Mouse (Mus musculus) midbrain, embryonic 16.5 days (tissue): ENCODE results near the gene Pcbp3. TPM values are rescaled to one million over a fixed set of nuclear protein-coding genes. Genes with fewer than 3 reads are reported as not detected.

ENCODE experiments used
- ATAC-seq: fragments of 200-750 bp; cut with Nextera tagmentation; 2 replicates; pipeline ENCODE4 v1.8.0; 2017; ENCODE audit warnings: moderate TSS enrichment
- H3K27ac ChIP-seq: fragments of 300-500 bp; sonication (generic); 2 replicates; pipeline ENCODE4 v1.5.1; 2014; ENCODE audit warnings: mild to moderate bottlenecking, low read length, mixed read lengths
- H3K27me3 ChIP-seq: fragments of 300-500 bp; sonication (generic); 2 replicates; pipeline ENCODE4 v1.6.1; 2014; ENCODE audit warnings: low read depth, low read length, mixed read lengths; ENCODE audit not compliant: control insufficient read depth, insufficient read depth
- H3K36me3 ChIP-seq: fragments of 300-500 bp; sonication (generic); 2 replicates; pipeline ENCODE4 v1.6.1; 2014; ENCODE audit warnings: mild to moderate bottlenecking, low read length, moderate library complexity, mixed read lengths; ENCODE audit not compliant: control insufficient read depth, insufficient read depth
- H3K4me1 ChIP-seq: fragments of 300-500 bp; sonication (generic); 2 replicates; pipeline ENCODE4 v1.6.1; 2014; ENCODE audit warnings: mild to moderate bottlenecking, low read length, mixed read lengths; ENCODE audit not compliant: control insufficient read depth, insufficient read depth
- H3K4me2 ChIP-seq: fragments of 300-500 bp; sonication (generic); 2 replicates; pipeline ENCODE4 v1.6.1; 2014; ENCODE audit warnings: mild to moderate bottlenecking, low read length, mixed read lengths
- H3K4me3 ChIP-seq: fragments of 300-500 bp; sonication (generic); 2 replicates; pipeline ENCODE4 v1.5.1; 2014; ENCODE audit warnings: low read depth, mild to moderate bottlenecking, low read length, moderate library complexity, mixed read lengths
- H3K9ac ChIP-seq: fragments of 300-500 bp; sonication (generic); 2 replicates; pipeline ENCODE4 v1.6.1; 2014; ENCODE audit warnings: low read depth, low read length, mixed read lengths
- H3K9me3 ChIP-seq: fragments of 300-500 bp; sonication (generic); replicated peaks from 2 replicates; pipeline ENCODE4 v1.6.1; 2014; ENCODE audit warnings: mild to moderate bottlenecking, low read length, mixed read lengths; ENCODE audit not compliant: control insufficient read depth, poor library complexity, severe bottlenecking
- WGBS: fragments of 180-500 bp; shearing (Covaris S2); extraction: QIAGEN DNeasy Blood & Tissue Kit; methylation state at CpG from one replicate; pipeline ENCODE4 v1.1.7; 2014; 5-methylcytosine and 5-hydroxymethylcytosine counted together
- polyA plus RNA-seq: library from polyadenylated mRNA; unstranded; fragments of >200 nt; fragmentation: Nextera tagmentation; extraction: Ambion mirVana; gene quantifications from 2 replicates; pipeline ENCODE4 v1.2.1, GENCODE M21; 2015

The Pcbp3 gene
- polyA plus RNA-seq, 1 experiment from 2014 or later, result 78.8 TPM

- 32% methylated on average over 1 of the region's 1 CpGs for WGBS
- Histone ChIP-seq H3K36me3 (no peaks in the 10 kb centered on the region), H3K9ac (no peak overlapping the region), H3K4me2 (no peak overlapping the region), H3K27ac (no peak overlapping the region), H3K4me1 (no peaks in the 10 kb centered on the region; the same call in 1 of the 2 replicates), H3K27me3 (no peaks in the 10 kb centered on the region), H3K4me3 (no peak overlapping the region), H3K9me3 (no peaks in the 10 kb centered on the region)
- no peak for ATAC-seq
These were observed 130.5 kb downstream of the Pcbp3 start for GRCm38 (mm10) chr10:76831151-76831550.

GRCm38 (mm10) chr10:76828936-76829335 lies 132.8 kb downstream of the Pcbp3 start:
- H3K4me3 ChIP-seq, result no peak overlapping the region
- ATAC-seq, result no peak
- no peaks in the 10 kb centered on the region for H3K4me1 ChIP-seq
- no peak overlapping the region for H3K4me2 ChIP-seq
- no peak overlapping the region for H3K9ac ChIP-seq
- H3K9me3 ChIP-seq, result no peaks in the 10 kb centered on the region
- WGBS, result 95% methylated on average over 4 of the region's 4 CpGs
- no peaks in the 10 kb centered on the region for H3K27me3 ChIP-seq
- H3K27ac ChIP-seq, result no peak overlapping the region
- no peaks in the 10 kb centered on the region for H3K36me3 ChIP-seq

GRCm38 (mm10) chr10:76822698-76823097 lies 139.0 kb downstream of the Pcbp3 start:
- no peaks in the 10 kb centered on the region for H3K27me3 ChIP-seq
- H3K4me1 ChIP-seq, result no peaks in the 10 kb centered on the region
- no peaks in the 10 kb centered on the region for H3K9me3 ChIP-seq
- ATAC-seq, result no peak
- H3K27ac ChIP-seq, result no peak overlapping the region
- H3K9ac ChIP-seq, result no peak overlapping the region
- no peak overlapping the region for H3K4me3 ChIP-seq
- WGBS, result 85% methylated on average over 8 of the region's 8 CpGs
- no peak overlapping the region for H3K4me2 ChIP-seq
- no peaks in the 10 kb centered on the region for H3K36me3 ChIP-seq

GRCm38 (mm10) chr10:76819321-76819720 lies 142.4 kb downstream of the Pcbp3 start:
- no peaks in the 10 kb centered on the region for H3K36me3 ChIP-seq
- no peaks in the 10 kb centered on the region for H3K9me3 ChIP-seq
- H3K4me2 ChIP-seq, result no peak overlapping the region
- peaks cover 8% of the 10 kb centered on the region; the same call in 1 of the 2 replicates for H3K4me1 ChIP-seq
- no peak overlapping the region for H3K9ac ChIP-seq
- ATAC-seq, result no peak
- H3K27ac ChIP-seq, result no peak overlapping the region
- H3K27me3 ChIP-seq, result no peaks in the 10 kb centered on the region
- no peak overlapping the region for H3K4me3 ChIP-seq
- 73% methylated on average over 2 of the region's 2 CpGs for WGBS

GRCm38 (mm10) chr10:76818337-76818736 lies 143.3 kb downstream of the Pcbp3 start:
- Histone ChIP-seq H3K9me3 (no peaks in the 10 kb centered on the region), H3K4me1 (peaks cover 8% of the 10 kb centered on the region; the same call in 1 of the 2 replicates), H3K27me3 (no peaks in the 10 kb centered on the region), H3K27ac (no peak overlapping the region), H3K36me3 (no peaks in the 10 kb centered on the region), H3K4me3 (no peak overlapping the region), H3K4me2 (no peak overlapping the region), H3K9ac (no peak overlapping the region)
- ATAC-seq, result no peak
- WGBS, result 84% methylated on average over 2 of the region's 2 CpGs

GRCm38 (mm10) chr10:76816930-76817329 lies 144.8 kb downstream of the Pcbp3 start:
- H3K4me3 ChIP-seq, result no peak overlapping the region
- no peak for ATAC-seq
- no peaks in the 10 kb centered on the region for H3K36me3 ChIP-seq
- H3K9me3 ChIP-seq, result no peaks in the 10 kb centered on the region
- H3K27ac ChIP-seq, result peak overlapping the region; percentile 23; the same call in 1 of the 2 replicates
- WGBS, result 68% methylated on average over 1 of the region's 1 CpGs
- H3K4me1 ChIP-seq, result peaks cover 8% of the 10 kb centered on the region; the same call in 1 of the 2 replicates
- no peaks in the 10 kb centered on the region; the same call in 1 of the 2 replicates for H3K27me3 ChIP-seq
- no peak overlapping the region for H3K9ac ChIP-seq
- H3K4me2 ChIP-seq, result no peak overlapping the region

- 0 out of 2 replicates have a peak overlapping the region, but pooled peaks have one; percentile 23 for H3K27ac ChIP-seq
- 16% methylated on average over 7 of the region's 7 CpGs for WGBS
- H3K4me3 ChIP-seq, result no peak overlapping the region
- H3K9ac ChIP-seq, result no peak overlapping the region
- no peaks in the 10 kb centered on the region for H3K9me3 ChIP-seq
- no peaks in the 10 kb centered on the region; the same call in 1 of the 2 replicates for H3K27me3 ChIP-seq
- no peaks in the 10 kb centered on the region for H3K36me3 ChIP-seq
- ATAC-seq, result peak; percentile 73
- H3K4me2 ChIP-seq, result no peak overlapping the region
- peaks cover 8% of the 10 kb centered on the region; the same call in 1 of the 2 replicates for H3K4me1 ChIP-seq
These were observed 145.3 kb downstream of the Pcbp3 start for GRCm38 (mm10) chr10:76816436-76816835.

- no peaks in the 10 kb centered on the region for H3K9me3 ChIP-seq
- H3K9ac ChIP-seq, result no peak overlapping the region
- no peak overlapping the region for H3K4me3 ChIP-seq
- WGBS, result 26% methylated on average over 4 of the region's 4 CpGs
- H3K27ac ChIP-seq, result 0 out of 2 replicates have a peak overlapping the region, but pooled peaks have one; percentile 33
- H3K4me2 ChIP-seq, result no peak overlapping the region
- ATAC-seq, result no peak
- H3K27me3 ChIP-seq, result no peaks in the 10 kb centered on the region; the same call in 1 of the 2 replicates
- peaks cover 8% of the 10 kb centered on the region; the same call in 1 of the 2 replicates for H3K4me1 ChIP-seq
- no peaks in the 10 kb centered on the region for H3K36me3 ChIP-seq
These were observed 146.2 kb downstream of the Pcbp3 start for GRCm38 (mm10) chr10:76815481-76815880.

- H3K9me3 ChIP-seq, result no peaks in the 10 kb centered on the region
- ATAC-seq, result no peak
- no peak overlapping the region for H3K4me3 ChIP-seq
- no peaks in the 10 kb centered on the region; the same call in 1 of the 2 replicates for H3K27me3 ChIP-seq
- H3K9ac ChIP-seq, result no peak overlapping the region
- no peak overlapping the region for H3K27ac ChIP-seq
- H3K4me2 ChIP-seq, result no peak overlapping the region
- peaks cover 8% of the 10 kb centered on the region for H3K4me1 ChIP-seq
- H3K36me3 ChIP-seq, result no peaks in the 10 kb centered on the region
- 89% methylated on average over 8 of the region's 8 CpGs for WGBS
These were observed 146.9 kb downstream of the Pcbp3 start for GRCm38 (mm10) chr10:76814811-76815210.
